Mouse (Mus musculus) MEL (cell line): ENCODE data around the gene Top2a. TPM values are rescaled to one million over a fixed set of nuclear protein-coding genes. Genes with fewer than 3 reads are reported as not detected.

ENCODE experiments used
- DNase-seq: peaks from one replicate; pipeline ENCODE4 v3.0.0; 2011; ENCODE audit warnings: low read depth, low spot score
- H3K27ac ChIP-seq: 2 replicates; pipeline ENCODE4 v1.5.1; 2012; ENCODE audit warnings: low read depth, mild to moderate bottlenecking, control low read depth, low read length, moderate library complexity; ENCODE audit not compliant: control insufficient read depth
- H3K27me3 ChIP-seq, 2 experiments: fragments of 150-350 bp in 1 of 2; sonication (generic) in 1 of 2; 2 replicates each; pipeline ENCODE4 v1.6.1; 2012; ENCODE audit warnings: low read length in 2 of 2, mild to moderate bottlenecking in 2 of 2, improper control_type of control experiment in 1 of 2, moderate library complexity in 1 of 2; ENCODE audit not compliant: insufficient read depth in 2 of 2, control insufficient read depth in 1 of 2
- H3K36me3 ChIP-seq, 2 experiments: 2 replicates each; pipeline ENCODE4 v1.6.1; 2012 to 2014; ENCODE audit warnings: low read length in 2 of 2, improper control_type of control experiment in 1 of 2, inconsistent platforms in 1 of 2, mild to moderate bottlenecking in 1 of 2; ENCODE audit not compliant: insufficient read depth in 2 of 2, control insufficient read depth in 1 of 2
- H3K4me1 ChIP-seq, 2 experiments: fragments of 150-350 bp in 1 of 2; sonication (generic) in 1 of 2; 2 replicates each; pipeline ENCODE4 v1.6.1; 2012; ENCODE audit warnings: low read length in 2 of 2, improper control_type of control experiment in 1 of 2, mild to moderate bottlenecking in 1 of 2; ENCODE audit not compliant: insufficient read depth in 2 of 2, control insufficient read depth in 1 of 2
- H3K4me3 ChIP-seq, 2 experiments: fragments of 150-350 bp in 1 of 2; sonication (generic) in 1 of 2; 2 replicates each; pipeline ENCODE4 v1.5.1; 2012; ENCODE audit warnings: low read depth in 2 of 2, low read length in 2 of 2, mild to moderate bottlenecking in 2 of 2, moderate library complexity in 2 of 2, control low read depth in 1 of 2, improper control_type of control experiment in 1 of 2; ENCODE audit not compliant: control insufficient read depth in 1 of 2, insufficient read depth in 1 of 2
- H3K79me2 ChIP-seq: 2 replicates; pipeline ENCODE4 v1.6.1; 2012; ENCODE audit warnings: mild to moderate bottlenecking, low read length, moderate library complexity; ENCODE audit not compliant: control insufficient read depth, poor library complexity, insufficient read depth
- H3K9ac ChIP-seq: 2 replicates; pipeline ENCODE4 v1.6.1; 2012; ENCODE audit warnings: low read depth, mild to moderate bottlenecking, control low read depth, low read length, moderate library complexity; ENCODE audit not compliant: control insufficient read depth, poor library complexity, severe bottlenecking
- H3K9me3 ChIP-seq: fragments of 150-350 bp; sonication (generic); replicated peaks from 2 replicates; pipeline ENCODE4 v1.6.1; 2012; ENCODE audit warnings: mild to moderate bottlenecking, low read length, improper control_type of control experiment, moderate library complexity; ENCODE audit not compliant: insufficient read depth
- E2F4 ChIP-seq: IDR thresholded peaks from 2 replicates; pipeline ENCODE4 v1.6.1; 2011; ENCODE audit warnings: low read depth, low read length, improper control_type of control experiment, borderline replicate concordance
- ELF1 ChIP-seq: IDR thresholded peaks from 2 replicates; pipeline ENCODE4 v1.6.1; 2014; ENCODE audit warnings: low read depth, mild to moderate bottlenecking, inconsistent platforms, low read length, improper control_type of control experiment, moderate library complexity
- GABPA ChIP-seq: IDR thresholded peaks from 2 replicates; pipeline ENCODE4 v1.6.1; 2012; ENCODE audit warnings: low read depth, mild to moderate bottlenecking, inconsistent platforms, low read length, improper control_type of control experiment, moderate library complexity
- GATA1 ChIP-seq: IDR thresholded peaks from 2 replicates; pipeline ENCODE4 v1.6.1; 2011; ENCODE audit warnings: low read depth, low read length, improper control_type of control experiment
- HCFC1 ChIP-seq: IDR thresholded peaks from 2 replicates; pipeline ENCODE4 v1.6.1; 2012; ENCODE audit warnings: low read depth, mild to moderate bottlenecking, inconsistent platforms, low read length, improper control_type of control experiment, moderate library complexity
- JUND ChIP-seq: IDR thresholded peaks from 2 replicates; pipeline ENCODE4 v1.6.1; 2011; ENCODE audit warnings: low read depth, mild to moderate bottlenecking, improper control_type of control experiment, low read length
- MAZ ChIP-seq: IDR thresholded peaks from 2 replicates; pipeline ENCODE4 v1.6.1; 2012; ENCODE audit warnings: low read depth, mild to moderate bottlenecking, inconsistent platforms, low read length, improper control_type of control experiment
- MEF2A ChIP-seq: IDR thresholded peaks from 2 replicates; pipeline ENCODE4 v1.6.1; 2014; ENCODE audit warnings: low read depth, mild to moderate bottlenecking, inconsistent platforms, low read length, improper control_type of control experiment; ENCODE audit not compliant: poor library complexity, insufficient replicate concordance, severe bottlenecking; ENCODE audit errors: extremely low read depth
- MXI1 ChIP-seq: IDR thresholded peaks from 2 replicates; pipeline ENCODE4 v1.6.1; 2011; ENCODE audit warnings: mild to moderate bottlenecking, low read depth, low read length, improper control_type of control experiment
- MYC ChIP-seq: IDR thresholded peaks from 2 replicates; pipeline ENCODE4 v1.6.1; 2011; ENCODE audit warnings: low read depth, mild to moderate bottlenecking, low read length, improper control_type of control experiment, moderate library complexity
- NELFE ChIP-seq: IDR thresholded peaks from 2 replicates; pipeline ENCODE4 v1.6.1; 2011; ENCODE audit warnings: low read depth, low read length, improper control_type of control experiment
- POLR2AphosphoS2 ChIP-seq: IDR thresholded peaks from 2 replicates; pipeline ENCODE4 v1.6.1; 2011; ENCODE audit warnings: low read length, improper control_type of control experiment
- POLR2AphosphoS5 ChIP-seq: IDR thresholded peaks from 2 replicates; pipeline ENCODE4 v1.6.1; 2012; ENCODE audit warnings: low read depth, borderline replicate concordance, mild to moderate bottlenecking, inconsistent platforms, low read length, moderate library complexity, mixed read lengths
- SMC3 ChIP-seq: IDR thresholded peaks from 2 replicates; pipeline ENCODE4 v1.6.1; 2011; ENCODE audit warnings: low read depth, low read length, improper control_type of control experiment
- UBTF ChIP-seq: IDR thresholded peaks from 2 replicates; pipeline ENCODE4 v1.6.1; 2012; ENCODE audit warnings: low read depth, mild to moderate bottlenecking, inconsistent platforms, low read length, improper control_type of control experiment, moderate library complexity, borderline replicate concordance; ENCODE audit not compliant: insufficient read depth
- USF2 ChIP-seq, 2 experiments: IDR thresholded peaks; 2 replicates each; pipeline ENCODE4 v1.6.1; 2011 to 2012; ENCODE audit warnings: improper control_type of control experiment in 2 of 2, low read length in 2 of 2, borderline replicate concordance in 1 of 2, inconsistent platforms in 1 of 2, low read depth in 1 of 2, mild to moderate bottlenecking in 1 of 2; ENCODE audit not compliant: insufficient read depth in 1 of 2
- ZMIZ1 ChIP-seq: IDR thresholded peaks from 2 replicates; pipeline ENCODE4 v1.6.1; 2012; ENCODE audit warnings: low read depth, mild to moderate bottlenecking, inconsistent platforms, low read length, improper control_type of control experiment, moderate library complexity
- polyA plus RNA-seq, 2 experiments: library from polyadenylated mRNA; stranded (reverse) in 1 of 2; unstranded in 1 of 2; fragments of >175 nt in 1 of 2; fragments of >200 nt in 1 of 2; gene quantifications; 2 replicates each; pipeline versions ENCODE4 v1.2.1 to v1.2.4; 2012; ENCODE audit warnings: low replicate concordance in 2 of 2, low read depth in 1 of 2; ENCODE audit not compliant: insufficient read length in 2 of 2, insufficient read depth in 1 of 2, missing spikeins in 1 of 2
- total RNA-seq: library from RNA; depleted of rRNA; stranded (reverse); fragments of 300-350 nt; gene quantifications from 2 replicates; pipeline ENCODE4 v1.2.3, GENCODE M21; 2012

The Top2a gene
- total and polyA plus RNA-seq, 3 experiments: 395 to 643 (median 443) TPM

DNA sequence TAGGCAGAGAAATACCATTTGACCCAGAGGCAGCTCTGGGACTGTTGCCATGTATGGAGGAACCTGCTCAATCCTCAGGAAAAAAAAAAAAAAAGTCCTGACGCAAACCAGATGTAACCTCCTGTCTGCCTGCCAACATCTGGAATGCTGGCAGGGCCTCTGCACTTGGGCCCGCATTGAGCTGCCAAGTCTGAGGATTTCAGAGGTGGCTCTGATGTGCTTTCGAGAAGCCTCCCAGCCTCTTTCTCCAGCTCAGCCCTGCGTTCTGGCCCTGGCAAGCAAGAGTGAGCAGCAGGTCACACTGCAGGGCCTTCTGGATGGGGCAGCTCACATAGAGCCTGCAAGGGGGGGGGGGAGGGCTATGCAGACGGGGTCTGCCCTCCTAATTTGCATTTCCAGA, 23.1 kb upstream of the Top2a start (continued):
- TF ChIP-seq MYC: no peak
- TF ChIP-seq ZMIZ1: no peak
- TF ChIP-seq JUND: no peak

DNA sequence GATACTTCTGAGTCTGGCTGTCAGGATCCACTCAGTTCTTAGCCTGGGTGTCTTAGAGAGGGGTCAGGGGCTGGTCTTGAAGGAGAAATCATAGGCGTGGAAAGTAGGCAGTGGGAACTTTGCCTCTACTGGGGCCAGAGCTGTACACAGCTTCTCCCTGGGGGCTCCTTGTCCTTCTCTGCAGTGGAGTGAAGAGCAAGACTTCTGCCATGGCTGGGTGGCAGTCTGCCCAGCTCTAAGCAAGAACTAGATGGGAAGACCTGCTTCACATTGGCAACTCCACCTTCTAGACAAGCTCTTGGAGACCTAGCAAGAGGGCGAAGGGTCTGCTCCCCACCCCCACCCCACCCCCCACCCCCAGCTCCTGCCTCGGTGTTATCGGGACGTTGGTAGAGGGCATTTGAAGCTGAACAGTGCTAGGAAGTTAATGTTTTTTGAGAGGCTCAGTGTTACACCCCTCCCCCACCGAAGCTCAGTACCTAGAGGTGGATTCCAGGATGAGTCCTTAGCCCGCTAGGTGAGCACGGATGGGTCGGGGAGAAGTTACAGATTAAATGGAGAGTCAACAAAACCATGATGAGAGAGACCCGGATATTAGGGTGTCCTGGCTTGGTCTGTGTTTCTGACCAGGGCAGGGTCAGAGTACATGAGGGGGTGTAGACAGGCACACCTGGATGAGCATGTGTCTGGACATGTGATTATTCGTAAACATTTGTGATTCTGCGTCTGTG, 21.3 kb upstream of the Top2a start:
- Histone ChIP-seq H3K4me3 (no peak overlapping the region), H3K27me3 (no peaks in the 10 kb centered on the region), H3K9ac (no peak overlapping the region), H3K9me3 (no peaks in the 10 kb centered on the region), H3K4me1 (peaks cover 0 to 6% of the 10 kb centered on the region in 2 experiments; a peak in 1 of 4 replicates), H3K79me2 (peaks cover 9% of the 10 kb centered on the region), H3K36me3 (no peaks in the 10 kb centered on the region; a peak in 1 of 4 replicates)
- no peak for DNase-seq
- no peak for TF ChIP-seq POLR2AphosphoS5
- TF ChIP-seq USF2 (IDR thresholded peaks at IDR 0.05; ENCODE audit: borderline replicate concordance in 1 of 2, insufficient read depth in 1 of 2, low read depth in 1 of 2, low read length in 2 of 2): no peak
- no peak for TF ChIP-seq JUND
- TF ChIP-seq MEF2A: no peak
- TF ChIP-seq MAZ: no peak
- no peak for TF ChIP-seq HCFC1
- TF ChIP-seq GATA1: no peak
- TF ChIP-seq, all 39 proteins: peak for 0
- no peak overlapping the region for H3K27ac ChIP-seq

DNA sequence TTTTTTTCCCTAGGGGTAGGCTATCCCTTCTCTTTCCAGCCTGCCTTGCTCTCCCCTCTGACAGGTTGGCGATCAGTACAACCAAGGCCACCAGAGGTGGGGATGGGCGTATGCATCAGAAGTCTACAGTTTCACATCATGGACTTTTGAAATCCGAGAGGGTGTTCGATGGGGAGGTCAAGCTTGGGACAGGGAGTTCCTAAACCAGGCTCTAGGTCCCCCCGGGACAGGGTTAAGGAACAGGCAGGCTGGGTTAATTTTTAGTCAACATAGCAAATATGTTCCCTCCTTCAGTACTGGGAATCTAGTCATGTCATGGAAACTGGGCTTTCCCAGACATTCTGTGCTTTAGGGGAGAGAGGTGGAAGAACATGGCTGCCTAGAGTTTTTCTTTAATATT, 20.3 kb upstream of the Top2a start:
- Histone ChIP-seq H3K36me3 (no peaks in the 10 kb centered on the region), H3K4me1 (peaks cover 0 to 6% of the 10 kb centered on the region in 2 experiments; a peak in 1 of 4 replicates), H3K9ac (no peak overlapping the region), H3K79me2 (peaks cover 9% of the 10 kb centered on the region), H3K27me3 (no peaks in the 10 kb centered on the region), H3K27ac (no peak overlapping the region), H3K4me3 (no peak overlapping the region), H3K9me3 (no peaks in the 10 kb centered on the region)
- TF ChIP-seq USF2 (IDR thresholded peaks at IDR 0.05; ENCODE audit: borderline replicate concordance in 1 of 2, insufficient read depth in 1 of 2, low read depth in 1 of 2, low read length in 2 of 2): no peak
- no peak for TF ChIP-seq E2F4
- TF ChIP-seq ZMIZ1: no peak
- TF ChIP-seq GABPA: no peak
- no peak for TF ChIP-seq HCFC1
- TF ChIP-seq MXI1: no peak
- no peak for TF ChIP-seq POLR2AphosphoS2
- TF ChIP-seq SMC3: no peak
- no peak for TF ChIP-seq NELFE
- no peak for TF ChIP-seq UBTF
- no peak for TF ChIP-seq MYC
- no peak for TF ChIP-seq ELF1
- no peak for DNase-seq
